26 mouse cellular contexts compared by ENCODE assay signal in genomic region chr5:35149526-35149925, GRCm38 (mm10). TPM values are rescaled to one million over a fixed set of nuclear protein-coding genes. Genes with fewer than 3 reads are reported as not detected.
A peak's percentile ranks its signal among the peaks of the same experiment; 100 is the strongest.
DNase-seq lines count a peak whose midpoint lies in the region; ATAC-seq and TF ChIP-seq lines count a peak whose summit lies in the region.
"Had no signal": no experiment of that assay in that cellular context is flagged by ENCODE, and none has a peak within 500 bp of the region (broad histone marks: within the 10 kb centered on the region; RNA-seq: fewer than 3 reads in every experiment).

No protein-coding gene starts in this region.

- WGBS in liver, embryonic 13.5 days (ENCODE audit: insufficient replicate concordance): 48% methylated on average over 4 of the region's 4 CpGs

- H3K9ac ChIP-seq in liver, embryonic 13.5 days: peak overlapping the region; percentile 6; the same call in 1 of the 2 replicates
- H3K9ac ChIP-seq: embryonic facial prominence, embryonic 13.5 days; embryonic facial prominence, embryonic 15.5 days; forebrain, embryonic 12.5 days had no signal

- TF ChIP-seq CTCF in layer of hippocampus, adult 2 months (conservative IDR thresholded peaks at IDR 0.05): no peak

- no peaks in the 10 kb centered on the region for H3K36me3 ChIP-seq in liver, embryonic 13.5 days
- H3K36me3 ChIP-seq: embryonic facial prominence, embryonic 13.5 days; embryonic facial prominence, embryonic 15.5 days; forebrain, embryonic 10.5 days; forebrain, embryonic 12.5 days; G1E had no signal

- H3K4me2 ChIP-seq in liver, embryonic 13.5 days: peak overlapping the region; percentile 10; the same call in 1 of the 2 replicates
- H3K4me2 ChIP-seq: embryonic facial prominence, embryonic 13.5 days; embryonic facial prominence, embryonic 15.5 days; forebrain, embryonic 12.5 days had no signal

- H3K4me1 ChIP-seq in liver, embryonic 13.5 days (replicated peaks): peaks cover 60% of the 10 kb centered on the region

- no peak overlapping the region for H3K4me3 ChIP-seq in layer of hippocampus, adult 2 months
- no peak overlapping the region for H3K4me3 ChIP-seq in liver, embryonic 13.5 days (replicated peaks)
- H3K4me3 ChIP-seq: embryonic facial prominence, embryonic 13.5 days; embryonic facial prominence, embryonic 15.5 days; erythroblast, embryonic 14.5 days; forebrain, embryonic 10.5 days; forebrain, embryonic 12.5 days had no signal

- H3K27ac ChIP-seq in layer of hippocampus, adult 2 months: peak overlapping the region; percentile 57
- H3K27ac ChIP-seq in liver, embryonic 13.5 days: 0 out of 2 replicates have a peak overlapping the region, but pooled peaks have one; percentile 43
- H3K27ac ChIP-seq: embryonic facial prominence, embryonic 13.5 days; embryonic facial prominence, embryonic 15.5 days; forebrain, embryonic 10.5 days; forebrain, embryonic 12.5 days had no signal

- DNase-seq in layer of hippocampus, adult 2 months (ENCODE audit: low spot score in 2 of 2): no peak
- no peak for DNase-seq in layer of hippocampus, adult 9-10 months (ENCODE audit: low spot score)
- DNase-seq in liver, embryonic 13.5 days: no peak
- no peak for DNase-seq in liver
- DNase-seq in brain, adult 2 months (ENCODE audit: low read depth, low spot score): peak; percentile 41
- DNase-seq: adrenal gland, adult 8-10 months; adrenal gland, postnatal 14 days; adrenal gland, postnatal 36 days; B cell, adult 2 months; cerebellum, adult 11 months; cerebellum, adult 18-20 months; cerebellum, adult 8-10 months; cerebellum, adult 9-11 months; cerebellum, postnatal 36 days; embryo, embryonic 11 days had no signal

- ATAC-seq in liver, embryonic 13.5 days (ENCODE audit: low read depth): peak; percentile 53; the same call in 1 of the 2 replicates
- ATAC-seq: activated CD4-positive, CD25-positive, alpha-beta regulatory T cell, adult 4 months; CD4-positive, CD25-positive, alpha-beta regulatory T cell, adult 4 months; forebrain, embryonic 14.5 days; forebrain, embryonic 16.5 days; Patski had no signal

- peaks cover 4% of the 10 kb centered on the region; the same call in 1 of the 2 replicates for H3K9me3 ChIP-seq in liver, embryonic 13.5 days (replicated peaks)
- H3K9me3 ChIP-seq: embryonic facial prominence, embryonic 15.5 days; forebrain, embryonic 12.5 days had no signal

- H3K27me3 ChIP-seq in liver, embryonic 13.5 days: no peaks in the 10 kb centered on the region
- H3K27me3 ChIP-seq: embryonic facial prominence, embryonic 13.5 days; Patski had no signal

RNA-seq across cellular contexts. Expression of gene Lrpap1, which starts 44.0 kb away (rescaled TPM):
- 100 to 1,000 TPM; 150 to 159 TPM for total RNA-seq in layer of hippocampus, adult 2 months (2021)
- 64.0 and 76.5 TPM in 2 replicates for polyA plus RNA-seq in liver, embryonic 13.5 days (2015; fragmentation: Nextera tagmentation; extraction: Ambion mirVana)
